Mouse (Mus musculus) mouse trophoblast stem cell (cell line): ENCODE results near the gene Olfr1054.
"Not testable (repeated sequence)": the region's sequence is repeated elsewhere in the genome, so short reads cannot be mapped to it uniquely, and the experiment has no call there.

Experiments
- in situ Hi-C, 2 experiments: fragments of 300-500 bp; cut with MseI, MboI; formaldehyde crosslinking; loops; 2 replicates in 1 of 2; 3 replicates in 1 of 2; pipeline ENCODE4 v1.15.1; 2025

The Olfr1054 gene

DNA sequence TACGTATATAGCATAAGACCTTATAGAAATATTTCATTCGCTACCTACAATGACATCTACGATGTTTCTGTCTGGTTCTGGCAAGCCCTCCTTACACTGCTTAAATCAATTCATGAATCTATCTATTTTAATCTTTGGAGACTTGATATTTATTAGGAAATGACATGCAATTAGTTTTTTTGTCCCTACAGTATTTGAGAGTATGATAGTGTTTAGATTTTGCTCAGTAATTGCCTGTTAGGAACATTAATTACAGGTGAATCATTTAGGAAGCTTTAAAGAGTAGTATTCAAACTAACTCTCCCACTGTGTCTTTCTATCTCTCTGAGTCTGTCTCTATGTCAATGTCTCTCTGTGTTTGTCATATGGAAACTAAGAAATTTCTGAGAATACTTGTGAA lies at the start of gene Olfr1054:
Gene Olfr1054 (minus strand): TSS at position 101 of the 400 bp plus-strand sequence.
- in situ Hi-C loops, result no loop called here

DNA sequence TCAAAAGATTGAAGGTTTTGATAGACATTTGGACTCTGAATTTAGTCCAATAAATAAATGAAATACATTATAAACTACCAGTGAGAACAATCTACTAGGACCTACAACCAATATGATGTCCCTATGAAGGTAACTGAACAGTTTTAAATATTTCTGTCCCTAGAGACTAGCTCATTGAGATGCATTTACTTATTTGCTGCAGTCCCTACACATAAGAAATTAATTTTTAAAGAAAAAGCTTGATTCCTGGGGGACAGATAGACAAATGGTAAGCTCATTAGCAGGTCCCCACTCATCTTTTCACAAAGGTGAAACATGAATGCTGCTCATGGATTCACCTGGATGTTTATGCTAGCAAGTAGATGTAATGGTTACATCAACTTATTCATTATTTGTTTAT lies 43.1 kb upstream of the Olfr1054 start, which contains the start of gene Olfr1057:
Gene Olfr1057 (minus strand): TSS at position 101 of the 400 bp plus-strand sequence.
- in situ Hi-C loops, result no loop called here

DNA sequence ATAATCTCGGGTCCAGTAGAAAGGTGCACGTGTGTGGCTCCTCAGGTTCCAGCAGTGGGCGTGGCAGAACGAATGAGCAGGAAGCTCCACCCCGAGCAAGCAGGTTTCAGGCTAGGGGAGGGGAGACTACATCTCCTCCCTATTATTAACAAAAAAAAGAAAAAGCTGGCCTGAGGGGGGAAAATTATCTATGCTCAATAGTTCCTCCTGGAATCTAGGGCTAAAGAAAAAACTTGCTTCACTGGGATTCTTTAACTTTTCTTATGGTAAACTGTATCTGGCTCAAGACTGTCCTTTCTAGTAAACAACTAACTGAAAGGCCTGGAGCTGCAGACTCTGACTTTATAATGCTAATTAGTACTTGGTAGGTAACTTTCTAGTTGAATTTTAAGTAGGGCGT lies 31.1 kb upstream of the Olfr1054 start:
- in situ Hi-C loops, result not testable (repeated sequence)

DNA sequence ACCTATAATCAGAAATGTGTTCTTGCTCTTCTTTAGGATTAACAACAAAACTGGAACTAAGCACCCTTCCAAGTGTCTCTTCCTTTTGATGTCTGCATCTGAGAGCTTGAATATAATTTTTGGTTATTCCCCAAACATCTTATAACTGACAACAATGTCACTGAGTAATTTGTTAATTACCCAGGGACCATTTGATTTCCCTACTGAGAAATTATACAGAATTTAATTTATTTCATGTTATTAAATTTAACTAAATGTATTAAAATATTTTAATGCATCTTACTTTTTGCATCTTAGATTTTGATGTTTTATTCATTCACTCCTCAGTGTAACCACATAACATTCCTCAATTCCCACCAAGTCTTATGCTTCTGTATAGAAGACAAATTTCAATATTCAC lies 27.1 kb upstream of the Olfr1054 start, which contains the start of gene Olfr1056:
Gene Olfr1056 (minus strand): TSS at position 101 of the 400 bp plus-strand sequence.
- in situ Hi-C loops, result no loop called here

DNA sequence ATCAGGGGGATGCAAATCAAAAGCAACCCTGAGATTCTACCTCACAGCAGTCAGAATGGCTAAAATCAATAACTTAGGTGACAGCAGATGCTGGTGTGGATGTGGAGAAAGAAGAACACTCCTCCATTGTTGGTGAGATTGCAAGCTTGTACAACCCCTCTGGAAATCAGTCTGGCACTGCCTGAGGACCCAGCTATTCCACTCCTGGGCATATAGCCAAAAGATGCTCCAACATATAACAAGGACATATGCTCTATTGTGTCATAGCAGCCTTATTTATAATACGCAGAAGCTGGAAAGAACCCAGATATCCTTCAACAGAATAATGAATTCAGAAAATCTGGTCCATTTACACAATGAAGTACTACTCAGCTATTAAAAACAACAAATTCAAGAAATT lies 16.5 kb upstream of the Olfr1054 start:
- in situ Hi-C loops, result not testable (repeated sequence)

DNA sequence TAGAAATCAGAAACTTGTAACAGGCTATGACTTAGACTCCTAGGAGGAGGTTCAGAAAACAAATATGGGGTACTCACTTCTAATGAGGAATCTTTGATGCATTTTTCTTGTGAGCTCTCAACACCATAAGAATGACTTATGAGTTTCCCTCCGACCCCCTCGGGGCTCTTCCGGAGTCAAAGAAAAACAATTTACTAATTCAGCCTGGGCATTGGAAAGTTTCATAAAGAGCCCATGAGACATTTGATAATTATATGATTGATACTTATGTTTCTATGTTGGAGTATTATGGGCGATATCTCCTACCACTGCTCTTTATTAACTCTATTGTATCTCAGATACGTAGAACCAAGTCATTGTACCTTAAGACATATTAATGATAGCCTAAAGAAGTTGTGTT lies 15.0 kb upstream of the Olfr1054 start, which contains the start of gene Olfr1055:
Gene Olfr1055 (minus strand): TSS at position 101 of the 400 bp plus-strand sequence.
- in situ Hi-C loops, result no loop called here

DNA sequence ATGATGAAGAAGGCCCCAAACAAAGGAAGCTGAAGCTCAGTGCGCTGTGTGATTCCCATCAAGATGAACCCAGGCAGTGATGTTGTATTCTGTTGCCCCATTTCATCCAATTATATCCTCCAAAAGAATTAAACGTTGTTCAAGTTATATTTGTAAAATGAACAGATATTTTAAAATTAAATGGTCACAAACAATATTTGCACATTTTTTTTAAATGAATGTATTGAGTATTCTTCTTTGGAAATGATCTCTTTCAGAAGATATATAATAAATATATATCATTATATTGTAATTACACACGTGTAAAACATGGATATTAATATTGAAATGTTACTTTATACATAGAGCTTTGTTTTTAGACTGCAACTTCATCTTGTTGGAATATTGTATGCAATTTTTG lies 20.0 kb downstream of the Olfr1054 start, which contains the start of gene Olfr1053:
Gene Olfr1053 (minus strand): TSS at position 101 of the 400 bp plus-strand sequence.
- in situ Hi-C loops, result no loop called here

DNA sequence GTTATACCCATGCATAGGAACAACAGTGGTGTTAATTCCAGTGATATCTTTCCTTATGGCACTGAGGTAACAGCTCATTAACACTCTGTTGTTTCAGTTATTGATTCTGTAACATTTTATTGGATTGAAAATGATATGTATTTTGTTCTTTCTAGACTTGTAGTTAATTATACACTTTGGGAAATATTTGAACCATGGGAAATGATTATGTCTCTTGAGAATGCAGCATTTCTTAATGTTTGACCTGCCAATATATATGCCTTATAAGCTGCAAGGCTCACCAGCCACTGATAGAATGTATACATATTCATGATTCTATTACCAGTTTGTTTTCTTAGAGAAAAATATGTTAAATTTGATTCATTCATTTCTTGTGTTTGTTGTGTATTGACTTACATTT lies 43.1 kb downstream of the Olfr1054 start, which contains the start of gene Olfr1052:
Gene Olfr1052 (plus strand): TSS at position 301 of the 400 bp plus-strand sequence.
- in situ Hi-C loops, result no loop called here
